Mouse (Mus musculus) G1E (cell line): ENCODE data around the gene Spag7. TPM values are rescaled to one million over a fixed set of nuclear protein-coding genes. Genes with fewer than 3 reads are reported as not detected.
A peak's percentile ranks its signal among the peaks of the same experiment; 100 is the strongest.

Experiments
- ATAC-seq: 2 replicates; pipeline ENCODE4 v1.8.0; 2016; ENCODE audit warnings: mild to moderate bottlenecking; ENCODE audit not compliant: insufficient number of reproducible peaks, poor library complexity, low FRiP score, severe bottlenecking; ENCODE audit errors: extremely low read depth
- DNase-seq: peaks from one replicate; pipeline ENCODE4 v3.0.0; 2012; ENCODE audit warnings: low spot score
- H3K27me3 ChIP-seq: 2 replicates; pipeline ENCODE4 v1.6.1; 2012; ENCODE audit warnings: mild to moderate bottlenecking, low read length, inconsistent platforms; ENCODE audit not compliant: insufficient read depth
- H3K36me3 ChIP-seq: replicated peaks from 2 replicates; pipeline ENCODE3; 2012; ENCODE audit warnings: mild to moderate bottlenecking, inconsistent platforms
- H3K4me1 ChIP-seq: 2 replicates; pipeline ENCODE4 v1.6.1; 2012; ENCODE audit warnings: low read depth, low read length, inconsistent platforms, mixed read lengths; ENCODE audit not compliant: insufficient read depth
- H3K4me3 ChIP-seq: 2 replicates; pipeline ENCODE4 v1.5.1; 2012; ENCODE audit warnings: low read depth, mild to moderate bottlenecking, inconsistent platforms, low read length, moderate library complexity, mixed read lengths
- H3K9me3 ChIP-seq: replicated peaks from 2 replicates; pipeline ENCODE4 v1.6.1; 2012; ENCODE audit warnings: inconsistent platforms
- CTCF ChIP-seq: IDR thresholded peaks from 2 replicates; pipeline ENCODE4 v1.5.1; 2012; ENCODE audit warnings: low read depth, low read length, inconsistent platforms, mixed read lengths
- GATA1 ChIP-seq: IDR thresholded peaks from 2 replicates; pipeline ENCODE4 v1.6.1; 2012; ENCODE audit warnings: borderline replicate concordance, low read length, inconsistent platforms, mixed read lengths
- GATA2 ChIP-seq: IDR thresholded peaks from 2 replicates; pipeline ENCODE4 v1.6.1; 2012; ENCODE audit warnings: low read depth, low read length, inconsistent platforms, borderline replicate concordance
- POLR2AphosphoS5 ChIP-seq: IDR thresholded peaks from 2 replicates; pipeline ENCODE4 v1.6.1; 2012; ENCODE audit warnings: low read depth, low read length, inconsistent platforms; ENCODE audit not compliant: insufficient replicate concordance
- TAL1 ChIP-seq: conservative IDR thresholded peaks from 2 replicates; pipeline ENCODE4 v1.6.1; 2012; ENCODE audit warnings: low read depth, low read length, inconsistent platforms, mixed read lengths
- polyA plus RNA-seq: library from polyadenylated mRNA; stranded (reverse); fragments of >175 nt; gene quantifications from 2 replicates; pipeline ENCODE4 v1.2.3, GENCODE M21; 2012
- total RNA-seq, 2 experiments: library from RNA; stranded (forward) in 1 of 2; stranded (reverse) in 1 of 2; fragments of 200-1000 nt in 1 of 2; fragments of >200 nt in 1 of 2; fragmentation: Nextera tagmentation in 1 of 2; gene quantifications; 2 replicates each; pipeline ENCODE4 v1.2.3; 2014 to 2017

Spag7 gene
- total and polyA plus RNA-seq, 3 experiments: 64.2 to 152 (median 81.5) TPM

GRCm38 (mm10) chr11:70702781-70703180 is 33.6 kb upstream of the Spag7 start:
- H3K9me3 ChIP-seq: no peaks in the 10 kb centered on the region
- no peak overlapping the region for H3K4me3 ChIP-seq
- no peak for TF ChIP-seq CTCF
- TF ChIP-seq GATA1: no peak
- TF ChIP-seq POLR2AphosphoS5: no peak
- TF ChIP-seq GATA2: no peak
- TF ChIP-seq TAL1: no peak
- H3K27me3 ChIP-seq: no peaks in the 10 kb centered on the region
- H3K36me3 ChIP-seq: peaks cover 55% of the 10 kb centered on the region
- no peak for DNase-seq
- peaks cover 27% of the 10 kb centered on the region for H3K4me1 ChIP-seq
- no peak for ATAC-seq

- Histone ChIP-seq H3K27me3 (no peaks in the 10 kb centered on the region), H3K4me3 (no peak overlapping the region), H3K4me1 (peaks cover 27% of the 10 kb centered on the region), H3K9me3 (no peaks in the 10 kb centered on the region), H3K36me3 (peaks cover 51% of the 10 kb centered on the region)
- DNase-seq (no peak), ATAC-seq (no peak)
- TF ChIP-seq CTCF (no peak), TAL1 (no peak), POLR2AphosphoS5 (no peak), GATA1 (no peak), GATA2 (no peak)
These were observed 32.9 kb upstream of the Spag7 start for GRCm38 (mm10) chr11:70701984-70702733.

GRCm38 (mm10) chr11:70701221-70701955 is 32.2 kb upstream of the Spag7 start:
- DNase-seq: peak; percentile 16
- Histone ChIP-seq H3K36me3 (peaks cover 43% of the 10 kb centered on the region), H3K9me3 (no peaks in the 10 kb centered on the region), H3K4me3 (peak overlapping the region; percentile 82), H3K27me3 (no peaks in the 10 kb centered on the region), H3K4me1 (peaks cover 27% of the 10 kb centered on the region)
- no peak for ATAC-seq
- TF ChIP-seq GATA2: no peak
- TF ChIP-seq GATA1: no peak
- no peak for TF ChIP-seq POLR2AphosphoS5
- TF ChIP-seq CTCF: no peak
- no peak for TF ChIP-seq TAL1

GRCm38 (mm10) chr11:70700613-70701012 is 31.4 kb upstream of the Spag7 start:
- DNase-seq (no peak), ATAC-seq (no peak)
- H3K27me3 ChIP-seq: no peaks in the 10 kb centered on the region
- H3K4me1 ChIP-seq: peaks cover 27% of the 10 kb centered on the region
- H3K9me3 ChIP-seq: no peaks in the 10 kb centered on the region
- no peak for TF ChIP-seq TAL1
- TF ChIP-seq GATA2: no peak
- TF ChIP-seq CTCF: no peak
- TF ChIP-seq POLR2AphosphoS5: no peak
- TF ChIP-seq GATA1: no peak
- H3K36me3 ChIP-seq: peaks cover 36% of the 10 kb centered on the region
- peak overlapping the region; percentile 82 for H3K4me3 ChIP-seq

- Histone ChIP-seq H3K4me3 (peak within 1 kb of the TSS; percentile 82), H3K36me3 (peaks cover 29% of the 10 kb centered on the region), H3K9me3 (no peaks in the 10 kb centered on the region), H3K4me1 (peaks cover 27% of the 10 kb centered on the region), H3K27me3 (no peaks in the 10 kb centered on the region)
- ATAC-seq (peak; percentile 91), DNase-seq (peak; percentile 93)
- TF ChIP-seq GATA1 (no peak), GATA2 (no peak), TAL1 (no peak)
These were observed 30.7 kb upstream of the Spag7 start, which contains the start of the genes Inca1 and Kif1c for GRCm38 (mm10) chr11:70699722-70700556. Gene Inca1 (minus strand): TSS chr11:70700155. Gene Kif1c (plus strand): TSS chr11:70700548.

GRCm38 (mm10) chr11:70699051-70699450 is 29.8 kb upstream of the Spag7 start:
- Histone ChIP-seq H3K4me3 (peak overlapping the region; percentile 82; the same call in 1 of the 2 replicates), H3K27me3 (no peaks in the 10 kb centered on the region), H3K36me3 (peaks cover 20% of the 10 kb centered on the region), H3K9me3 (no peaks in the 10 kb centered on the region), H3K4me1 (peaks cover 27% of the 10 kb centered on the region)
- no peak for TF ChIP-seq GATA1
- TF ChIP-seq GATA2: no peak
- TF ChIP-seq TAL1: no peak
- TF ChIP-seq CTCF: no peak
- TF ChIP-seq POLR2AphosphoS5: no peak
- ATAC-seq (no peak), DNase-seq (no peak)
